Mouse (Mus musculus) limb, embryonic 14.5 days (tissue): ENCODE data around the gene Rabep1. TPM values are rescaled to one million over a fixed set of nuclear protein-coding genes. Genes with fewer than 3 reads are reported as not detected.

Source experiments
- ATAC-seq: fragments of 200-750 bp; cut with Nextera tagmentation; 2 replicates; pipeline ENCODE4 v1.8.0; 2017; ENCODE audit warnings: low read depth, moderate number of reproducible peaks, moderate TSS enrichment; ENCODE audit not compliant: low FRiP score
- DNase-seq: peaks from one replicate; pipeline ENCODE4 v3.0.0-alpha.2; 2015; ENCODE audit warnings: low spot score
- H3K27ac ChIP-seq: fragments of 300-500 bp; sonication (generic); replicated peaks from 2 replicates; pipeline ENCODE4 v1.5.1; 2014; ENCODE audit warnings: low read depth, mild to moderate bottlenecking, low read length, moderate library complexity, mixed read lengths
- H3K27me3 ChIP-seq: fragments of 300-500 bp; sonication (generic); 2 replicates; pipeline ENCODE4 v1.6.1; 2014; ENCODE audit warnings: low read length, mixed read lengths; ENCODE audit not compliant: control insufficient read depth, insufficient read depth
- H3K36me3 ChIP-seq: fragments of 300-500 bp; sonication (generic); 2 replicates; pipeline ENCODE4 v1.6.1; 2014; ENCODE audit warnings: mild to moderate bottlenecking, low read length, moderate library complexity, mixed read lengths; ENCODE audit not compliant: control insufficient read depth, insufficient read depth
- H3K4me1 ChIP-seq: fragments of 300-500 bp; sonication (generic); 2 replicates; pipeline ENCODE4 v1.6.1; 2014; ENCODE audit warnings: antibody characterized with exemption, low read length, mixed read lengths; ENCODE audit not compliant: control insufficient read depth, insufficient read depth
- H3K4me2 ChIP-seq: fragments of 300-500 bp; sonication (generic); replicated peaks from 2 replicates; pipeline ENCODE4 v1.6.1; 2014; ENCODE audit warnings: low read depth, mild to moderate bottlenecking, low read length, moderate library complexity; ENCODE audit not compliant: severe bottlenecking
- H3K4me3 ChIP-seq: fragments of 300-500 bp; sonication (generic); replicated peaks from 2 replicates; pipeline ENCODE4 v1.5.1; 2014; ENCODE audit warnings: low read length
- H3K9ac ChIP-seq: fragments of 300-500 bp; sonication (generic); 2 replicates; pipeline ENCODE4 v1.6.1; 2014; ENCODE audit warnings: mild to moderate bottlenecking, low read depth, low read length, moderate library complexity; ENCODE audit not compliant: severe bottlenecking
- H3K9me3 ChIP-seq: fragments of 300-500 bp; sonication (generic); 2 replicates; pipeline ENCODE4 v1.6.1; 2016; ENCODE audit warnings: low read length; ENCODE audit not compliant: control insufficient read depth
- POLR2A ChIP-seq: fragments of 200-500 bp; IDR thresholded peaks from 2 replicates; pipeline ENCODE4 v1.8.0; 2012; ENCODE audit warnings: inconsistent platforms, mild to moderate bottlenecking, moderate library complexity, borderline replicate concordance; ENCODE audit not compliant: insufficient read depth, insufficient read length; ENCODE audit errors: extremely low read depth
- WGBS: fragments of 180-500 bp; shearing (Covaris S2); extraction: QIAGEN DNeasy Blood & Tissue Kit; methylation state at CpG from one replicate; pipeline ENCODE4 v1.1.7; 2014; 5-methylcytosine and 5-hydroxymethylcytosine counted together
- polyA plus RNA-seq, 2 experiments: library from polyadenylated mRNA; depleted of rRNA in 1 of 2; stranded (reverse) in 1 of 2; unstranded in 1 of 2; fragments of >200 nt; fragmentation: Nextera tagmentation in 1 of 2; extraction: Ambion mirVana in 1 of 2; gene quantifications; 2 replicates each; pipeline versions ENCODE4 v1.2.1 to v1.2.3; 2012 to 2014

The Rabep1 gene
- polyA plus RNA-seq, 2 experiments, result 11.0 to 29.5 TPM

DNA sequence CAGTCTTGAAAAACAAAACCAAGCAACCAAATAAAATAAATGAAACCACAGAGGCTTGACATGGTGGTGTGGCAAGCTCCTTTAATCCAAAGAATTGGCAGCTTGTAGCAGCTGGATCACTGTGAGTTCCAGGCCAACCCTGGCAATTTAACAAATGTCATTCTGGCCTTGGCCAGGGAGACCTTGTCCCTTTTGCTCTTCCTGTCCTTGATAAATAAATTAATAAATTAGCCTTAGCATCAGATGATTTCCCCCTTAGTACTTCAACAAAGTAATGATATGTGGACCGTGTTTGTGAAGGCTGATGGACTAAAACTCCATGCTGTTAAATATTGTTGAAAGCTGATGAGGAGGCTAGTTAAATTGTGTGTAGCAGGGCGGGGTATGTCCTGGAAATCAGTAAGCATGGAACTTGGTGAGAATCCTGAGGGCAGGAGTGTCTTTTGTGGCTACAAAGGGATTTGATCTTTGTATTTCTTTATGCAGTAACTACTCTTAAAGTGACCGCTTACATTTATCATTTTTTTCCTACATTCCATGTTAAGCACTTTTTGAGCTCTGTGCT lies 27.3 kb downstream of the Rabep1 start:
- ATAC-seq, result no peak
- no peak for TF ChIP-seq POLR2A
- Histone ChIP-seq H3K4me2 (no peak overlapping the region), H3K4me1 (peaks cover 5% of the 10 kb centered on the region; the same call in 1 of the 2 replicates), H3K9ac (no peak overlapping the region), H3K27me3 (no peaks in the 10 kb centered on the region), H3K9me3 (no peaks in the 10 kb centered on the region), H3K4me3 (no peak overlapping the region), H3K36me3 (no peaks in the 10 kb centered on the region), H3K27ac (no peak overlapping the region)
- DNase-seq, result no peak
- WGBS, result 88% methylated on average over 3 of the region's 3 CpGs

- DNase-seq, result no peak
- WGBS, result 55% methylated on average over 1 of the region's 1 CpGs
Measured at GRCm38 (mm10) chr11:70873846-70874613, 29.5 kb downstream of the Rabep1 start.

DNA sequence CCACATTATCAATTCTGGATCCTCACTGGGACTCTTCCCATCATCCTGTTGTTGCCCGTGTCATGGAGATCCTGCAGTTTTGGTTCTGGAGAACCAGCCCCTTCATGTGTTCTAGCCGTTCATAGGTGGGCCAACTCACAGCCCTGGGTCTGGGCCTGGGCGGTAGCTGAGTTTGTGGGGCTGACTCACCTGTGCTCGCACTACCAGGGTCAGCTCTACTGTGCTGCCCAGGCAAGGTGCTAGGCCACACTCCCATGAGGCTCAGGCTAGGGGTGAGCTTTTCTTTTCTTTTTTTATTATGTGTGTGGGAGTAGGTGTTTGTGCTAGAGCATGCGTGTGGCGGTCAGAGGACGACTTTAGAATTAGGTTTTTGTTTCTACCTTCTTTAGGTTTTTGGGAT lies 33.1 kb downstream of the Rabep1 start:
- DNase-seq (no peak), ATAC-seq (no peak)
- no peak for TF ChIP-seq POLR2A
- H3K4me1 ChIP-seq, result peaks cover 5% of the 10 kb centered on the region; the same call in 1 of the 2 replicates
- WGBS, result 88% methylated on average over 7 of the region's 7 CpGs
- no peak overlapping the region for H3K4me2 ChIP-seq
- no peak overlapping the region for H3K27ac ChIP-seq
- H3K9ac ChIP-seq, result no peak overlapping the region
- peaks cover 15% of the 10 kb centered on the region; the same call in 1 of the 2 replicates for H3K36me3 ChIP-seq
- H3K4me3 ChIP-seq, result no peak overlapping the region
- H3K27me3 ChIP-seq, result no peaks in the 10 kb centered on the region
- H3K9me3 ChIP-seq, result no peaks in the 10 kb centered on the region

More at GRCm38 (mm10) chr11:70873846-70874613, 29.5 kb downstream of the Rabep1 start:
- no peaks in the 10 kb centered on the region for H3K27me3 ChIP-seq
- no peak overlapping the region for H3K4me3 ChIP-seq
- H3K27ac ChIP-seq, result no peak overlapping the region
- no peak for ATAC-seq
- H3K4me1 ChIP-seq, result peaks cover 5% of the 10 kb centered on the region; the same call in 1 of the 2 replicates
- peaks cover 9% of the 10 kb centered on the region; the same call in 1 of the 2 replicates for H3K36me3 ChIP-seq
- no peaks in the 10 kb centered on the region for H3K9me3 ChIP-seq
- no peak for TF ChIP-seq POLR2A
- H3K4me2 ChIP-seq, result no peak overlapping the region
- H3K9ac ChIP-seq, result no peak overlapping the region

DNA sequence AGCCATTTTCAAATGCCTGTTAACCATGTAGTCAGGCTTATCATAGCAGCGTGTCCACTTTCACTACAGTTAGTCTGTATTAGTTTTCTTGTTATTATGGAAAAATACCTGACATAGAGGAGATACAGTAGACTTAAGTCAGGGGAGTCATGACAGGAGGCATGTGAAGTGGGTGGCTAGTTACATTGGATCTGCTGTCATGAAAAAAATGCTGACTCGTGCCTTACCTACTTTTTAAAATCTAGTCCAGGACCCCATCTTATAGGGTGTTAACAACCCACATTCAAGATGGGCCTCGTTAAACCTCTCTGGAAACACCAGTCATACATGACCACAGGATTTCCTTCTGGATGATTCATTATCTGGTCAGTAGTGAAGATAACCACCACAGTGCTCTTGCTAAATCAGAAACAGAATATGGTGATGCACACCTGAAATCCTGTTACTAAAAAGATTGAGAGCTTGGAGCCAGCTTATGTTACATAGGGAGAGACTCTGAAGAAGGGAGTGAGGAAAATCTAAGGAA lies 38.4 kb downstream of the Rabep1 start:
- no peak for TF ChIP-seq POLR2A
- peaks cover 18% of the 10 kb centered on the region; the same call in 1 of the 2 replicates for H3K36me3 ChIP-seq
- H3K4me2 ChIP-seq, result no peak overlapping the region
- ATAC-seq (no peak), DNase-seq (no peak)
- no peaks in the 10 kb centered on the region for H3K4me1 ChIP-seq
- WGBS, result 87% methylated on average over 3 of the region's 3 CpGs
- no peaks in the 10 kb centered on the region for H3K9me3 ChIP-seq
- no peaks in the 10 kb centered on the region for H3K27me3 ChIP-seq
- no peak overlapping the region for H3K4me3 ChIP-seq
- no peak overlapping the region for H3K9ac ChIP-seq
- H3K27ac ChIP-seq, result no peak overlapping the region

DNA sequence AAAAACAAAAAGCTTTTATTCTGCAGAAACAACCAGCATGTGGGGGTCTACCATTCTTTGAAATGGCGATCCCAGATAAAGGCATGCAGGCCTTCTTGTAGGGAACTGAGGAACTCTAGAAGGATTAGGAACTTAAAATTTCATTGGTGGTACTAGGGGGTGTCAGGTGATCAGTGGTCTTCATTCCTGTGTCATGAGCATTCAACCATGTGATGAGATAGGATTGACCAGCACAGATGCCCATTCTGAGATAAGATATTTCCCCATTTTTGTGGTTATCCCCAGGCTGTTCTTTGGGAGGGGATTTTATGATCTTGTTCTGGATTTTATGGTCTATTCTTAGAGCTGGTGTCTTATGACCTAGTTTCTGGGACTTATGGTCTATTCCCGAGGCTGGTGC lies 46.1 kb downstream of the Rabep1 start:
- TF ChIP-seq POLR2A, result no peak
- Histone ChIP-seq H3K36me3 (peaks cover 28% of the 10 kb centered on the region), H3K9me3 (no peaks in the 10 kb centered on the region), H3K4me1 (no peaks in the 10 kb centered on the region), H3K9ac (no peak overlapping the region), H3K27me3 (no peaks in the 10 kb centered on the region), H3K4me3 (no peak overlapping the region), H3K4me2 (no peak overlapping the region), H3K27ac (no peak overlapping the region)
- DNase-seq (no peak), ATAC-seq (no peak)
- 90% methylated on average over 2 of the region's 2 CpGs for WGBS
